Mouse (Mus musculus) right cerebral cortex, postnatal 36 days (tissue): ENCODE results near the gene Fam102a.

Experiments used
- DNase-seq, 2 experiments: peaks; one replicate each; pipeline ENCODE4 v3.0.0; 2022; ENCODE audit warnings: low spot score in 2 of 2, mixed read lengths in 1 of 2

Gene Fam102a

GRCm38 (mm10) chr2:32608141-32608777 is 73.1 kb downstream of the Fam102a start:
- no peak for DNase-seq

DNA sequence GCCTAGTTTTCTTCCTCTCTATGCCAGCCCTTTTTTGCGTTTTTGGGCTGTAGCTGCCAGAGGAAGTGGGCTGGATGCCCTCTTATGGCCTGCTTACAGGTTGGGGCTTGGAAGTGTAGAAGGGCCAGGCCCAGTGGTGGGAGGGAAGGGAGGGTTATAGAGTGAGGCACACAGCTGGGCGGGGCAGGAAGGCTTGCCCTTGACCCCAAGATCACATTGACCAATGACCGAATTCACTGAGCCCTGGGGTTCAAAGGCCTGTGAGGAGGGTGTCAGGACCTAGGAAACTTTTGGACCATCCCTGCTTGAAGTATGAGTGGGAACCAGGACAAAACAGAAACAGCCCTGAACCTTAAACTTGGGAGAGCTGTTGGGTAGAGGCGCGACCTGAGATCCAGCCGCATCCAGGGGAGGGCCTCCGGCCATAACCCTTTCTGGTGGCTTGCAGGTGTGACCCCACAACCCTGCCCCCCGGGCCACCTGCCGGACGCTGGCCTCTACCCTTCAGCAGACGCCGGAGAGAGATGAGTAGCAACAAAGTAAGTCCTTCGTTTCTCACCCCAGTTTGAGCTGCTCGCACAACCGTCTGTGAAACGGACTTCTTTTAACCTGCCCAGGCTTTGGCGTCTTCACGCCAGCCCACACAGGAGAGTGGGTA is 73.8 kb downstream of the Fam102a start:
- no peak for DNase-seq

- DNase-seq: no peak
Measured at GRCm38 (mm10) chr2:32610610-32611229, 75.6 kb downstream of the Fam102a start.

DNA sequence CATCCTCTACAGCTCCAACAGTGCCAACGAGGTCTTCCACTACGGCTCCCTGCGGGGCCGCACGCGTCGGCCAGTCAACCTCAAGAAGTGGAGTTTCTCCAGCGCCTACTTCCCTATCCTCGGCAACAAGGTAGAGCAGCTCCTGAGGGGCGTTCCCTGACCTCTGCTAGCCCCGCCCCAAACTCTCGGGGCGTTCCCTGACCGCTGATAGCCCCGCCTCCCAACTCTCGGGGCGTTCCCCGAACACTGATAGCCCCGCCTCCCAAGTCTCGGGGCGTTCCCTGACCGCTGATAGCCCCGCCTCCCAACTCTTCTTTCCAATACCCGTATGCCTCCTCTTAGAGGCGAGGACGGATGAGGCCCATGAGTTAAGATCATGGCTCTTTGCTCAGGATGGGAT is 77.1 kb downstream of the Fam102a start:
- no peak for DNase-seq

DNA sequence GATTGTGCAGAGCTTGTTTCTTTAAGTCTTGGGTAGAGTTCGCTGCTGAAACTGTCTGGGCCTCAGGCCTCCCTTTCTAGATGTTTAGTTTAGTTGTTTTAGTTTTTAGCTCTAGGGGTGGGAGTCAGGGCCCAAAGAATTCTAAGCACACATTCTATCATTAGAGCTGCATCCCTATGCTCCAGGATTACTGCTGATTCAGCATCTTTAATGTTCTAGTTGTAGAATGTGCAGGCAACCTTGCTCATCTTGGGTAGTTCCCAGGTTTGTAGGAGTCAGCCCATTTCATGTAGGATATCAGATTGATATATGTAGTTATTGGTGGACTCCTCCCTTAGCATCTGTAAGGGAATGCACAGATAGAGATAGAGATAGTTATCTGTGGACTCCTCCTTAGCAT is 82.0 kb downstream of the Fam102a start:
- DNase-seq: no peak

DNA sequence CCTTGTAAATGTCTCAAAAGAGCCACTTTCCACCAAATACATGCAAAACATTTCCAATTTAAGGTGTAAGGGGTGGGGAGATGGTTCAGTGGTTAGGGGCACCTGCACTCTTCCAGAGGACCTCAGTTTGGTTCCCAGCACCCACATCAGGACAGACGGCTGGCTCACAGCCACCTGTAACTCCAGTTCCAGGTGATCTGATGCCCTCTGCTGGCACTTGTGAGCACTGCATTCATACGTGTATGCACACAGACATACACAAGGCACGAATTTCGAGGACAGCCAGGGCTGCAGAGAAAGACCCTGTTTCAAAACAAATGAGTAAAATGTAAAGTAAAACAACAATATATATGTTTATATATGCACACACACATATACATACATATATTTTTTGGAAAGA is 82.5 kb downstream of the Fam102a start:
- DNase-seq: no peak

DNA sequence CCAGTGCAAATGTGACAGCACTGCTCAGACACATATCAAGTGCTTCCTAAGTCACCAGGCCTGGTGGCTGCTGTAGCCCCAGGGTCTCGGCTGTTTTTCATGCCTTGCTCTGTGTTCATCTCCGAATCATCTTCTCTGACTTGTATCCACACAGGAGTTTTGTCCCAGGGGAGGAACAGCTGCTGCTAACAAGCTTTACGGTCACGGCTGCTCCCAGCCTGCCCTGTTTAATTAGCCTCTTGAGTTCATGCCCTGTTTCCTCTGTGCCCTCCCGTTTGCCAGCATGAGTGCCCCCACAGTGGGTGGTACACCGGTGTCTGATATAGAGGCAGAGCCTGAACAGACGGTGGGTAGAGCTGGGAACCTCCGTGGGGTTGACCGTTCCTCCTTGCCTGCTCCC is 82.9 kb downstream of the Fam102a start:
- DNase-seq: no peak
